Mouse (Mus musculus): ENCODE measurements around the gene Tgm1. TPM values are rescaled to one million over a fixed set of nuclear protein-coding genes. Genes with fewer than 3 reads are reported as not detected.

Gene Tgm1
- total RNA-seq, 4 experiments from 2014 or later, result 0.17 to 0.46 (median 0.30) TPM

GRCm38 (mm10) chr14:55671833-55672740, 41.6 kb downstream of the Tgm1 start, which contains the start of the genes Gmpr2 and Nedd8:
Gene Gmpr2 (plus strand): TSS chr14:55671941.
Gene Nedd8 (minus strand): TSS chr14:55672124.
- peak; percentile 94 for DNase-seq

DNA sequence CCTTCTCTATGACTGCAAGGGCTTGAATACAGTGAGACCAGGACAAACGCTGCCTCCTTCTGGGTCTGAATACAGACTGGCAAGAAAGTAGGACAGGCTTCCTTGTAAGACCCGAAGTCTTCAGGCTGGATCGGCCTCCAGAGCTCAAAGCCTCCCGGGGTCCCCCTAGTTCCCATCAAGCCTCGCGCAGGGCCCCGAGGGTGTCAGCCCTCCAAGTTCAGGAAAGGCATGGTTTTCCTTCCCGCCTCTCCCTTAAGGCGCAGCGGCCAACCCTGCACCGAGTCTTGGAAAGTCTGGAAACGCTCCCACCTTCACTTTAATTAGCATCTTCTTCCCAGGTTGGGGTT, 42.3 kb downstream of the Tgm1 start:
- no peak for DNase-seq

DNA sequence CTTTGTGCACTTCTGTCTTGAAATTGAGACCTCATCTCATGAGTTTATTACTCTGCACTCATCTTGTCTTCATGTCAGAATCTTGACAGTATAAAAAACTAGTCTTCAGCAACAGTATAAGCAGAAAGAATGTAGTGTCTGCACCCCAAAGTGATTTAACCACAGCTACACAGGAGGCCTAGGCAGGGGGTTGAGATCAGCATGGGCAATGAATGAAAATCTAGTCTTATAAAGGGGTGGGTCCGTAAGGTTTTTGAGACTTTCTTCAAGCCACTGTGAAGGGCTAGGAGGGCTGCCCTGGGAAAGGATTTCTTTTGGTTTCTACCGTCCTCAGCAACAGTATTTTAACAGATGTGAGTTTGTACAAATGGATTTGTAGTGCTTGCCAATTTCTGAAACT, 53.1 kb downstream of the Tgm1 start:
- DNase-seq, result no peak

GRCm38 (mm10) chr14:55659960-55660573, 53.7 kb downstream of the Tgm1 start, which contains the start of gene Mdp1:
Gene Mdp1 (minus strand): TSS chr14:55660508.
- DNase-seq, result peak; percentile 66

GRCm38 (mm10) chr14:55658011-55658410, 55.7 kb downstream of the Tgm1 start:
- peak; percentile 76 for DNase-seq

DNA sequence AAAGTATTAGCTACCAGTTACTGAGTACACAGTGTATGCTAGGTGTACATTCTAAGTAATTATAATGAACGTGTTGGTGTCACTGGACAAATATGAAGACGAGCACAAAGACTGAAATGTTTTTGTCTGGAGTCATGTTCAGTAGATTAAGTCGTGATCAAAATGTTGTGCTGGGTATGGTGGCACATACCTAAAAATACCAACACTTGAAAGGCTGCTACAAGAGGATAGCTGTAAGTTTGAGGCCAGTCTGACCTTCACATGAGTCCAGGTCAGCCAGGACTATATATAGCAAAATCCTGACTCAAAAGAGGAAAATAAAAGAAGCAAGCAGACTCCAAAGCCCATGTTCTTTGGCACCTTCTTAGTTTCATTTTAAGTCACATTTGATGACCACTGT, 56.8 kb downstream of the Tgm1 start:
- DNase-seq, result no peak

- no peak for DNase-seq
Observed at GRCm38 (mm10) chr14:55651528-55651927, 62.2 kb downstream of the Tgm1 start.

Other genes with a start within 250 kb of the Tgm1 start
- 10 to 100 TPM; 51.9 to 72.7 (median 66.9) TPM for gene Dhrs4, start 235.2 kb downstream of the Tgm1 start, total RNA-seq (2022)
- 10 to 100 TPM in 2 of 4 experiments, 1 to 10 TPM in 2; 5.7 to 14.0 (median 8.6) TPM for gene Carmil3, start 223.3 kb downstream of the Tgm1 start, total RNA-seq (2022)
- under 1 TPM; 0.09 to 0.35 (median 0.27) TPM for gene Cpne6, start 203.5 kb downstream of the Tgm1 start, total RNA-seq (2022)
- not detected for gene Nrl, start 188.9 kb downstream of the Tgm1 start, total RNA-seq (2022)
- gene Pck2, start 173.7 kb downstream of the Tgm1 start, total RNA-seq (2022), result 10 to 100 TPM; 36.5 to 44.6 (median 40.6) TPM
- gene Dcaf11, start 153.9 kb downstream of the Tgm1 start, total RNA-seq (2022), result 100 to 1,000 TPM; 146 to 159 (median 158) TPM
- gene A730061H03Rik, start 153.5 kb downstream of the Tgm1 start, total RNA-seq (2022), result 1 to 10 TPM in 1 of 4 experiments, under 1 TPM in 2, not detected in 1; 0.70 to 1.2 (median 0.81) TPM
- under 1 TPM; 0.74 to 0.98 (median 0.85) TPM for gene Fitm1, start 138.3 kb downstream of the Tgm1 start, total RNA-seq (2022)
- gene Psme1, start 135.8 kb downstream of the Tgm1 start, total RNA-seq (2022), result 100 to 1,000 TPM; 253 to 384 (median 292) TPM
- gene Emc9, start 128.6 kb downstream of the Tgm1 start, total RNA-seq (2022), result 10 to 100 TPM; 47.3 to 50.6 (median 49.7) TPM
- 100 to 1,000 TPM; 325 to 423 (median 363) TPM for gene Psme2, start 122.8 kb downstream of the Tgm1 start, total RNA-seq (2022)
- 10 to 100 TPM; 33.3 to 52.1 (median 39.2) TPM for gene Rnf31, start 122.2 kb downstream of the Tgm1 start, total RNA-seq (2022)
- 10 to 100 TPM; 20.2 to 28.5 (median 27.6) TPM for gene Irf9, start 110.4 kb downstream of the Tgm1 start, total RNA-seq (2022)
- 10 to 100 TPM; 12.0 to 18.1 (median 13.1) TPM for gene Rec8, start 95.9 kb downstream of the Tgm1 start, total RNA-seq (2022)
- 100 to 1,000 TPM in 3 of 4 experiments, 10 to 100 TPM in 1; 93.7 to 140 (median 111) TPM for gene Ipo4, start 78.0 kb downstream of the Tgm1 start, total RNA-seq (2022)
- 1 to 10 TPM in 2 of 4 experiments, not detected in 2; 1.5 to 1.9 TPM for gene Gm49378, start 76.0 kb downstream of the Tgm1 start, total RNA-seq (2022)
- 100 to 1,000 TPM in 2 of 4 experiments, 10 to 100 TPM in 2; 95.2 to 101 (median 98.7) TPM for gene Tm9sf1, start 70.1 kb downstream of the Tgm1 start, total RNA-seq (2022)
- gene Tssk4, start 63.7 kb downstream of the Tgm1 start, total RNA-seq (2022), result 1 to 10 TPM in 2 of 4 experiments, under 1 TPM in 2; 0.93 to 2.0 (median 1.5) TPM
- 10 to 100 TPM; 59.0 to 65.8 (median 62.3) TPM for gene Mdp1, start 53.4 kb downstream of the Tgm1 start, total RNA-seq (2022)
- gene Gmpr2, start 42.0 kb downstream of the Tgm1 start, total RNA-seq (2022), result 10 to 100 TPM; 26.3 to 36.5 (median 32.8) TPM
- 100 to 1,000 TPM; 299 to 385 (median 359) TPM for gene Nedd8, start 41.8 kb downstream of the Tgm1 start, total RNA-seq (2022)
- 10 to 100 TPM; 25.5 to 44.5 (median 34.2) TPM for gene Tinf2, start 32.1 kb downstream of the Tgm1 start, total RNA-seq (2022)
- gene Rabggta, start 8.3 kb upstream of the Tgm1 start, total RNA-seq (2022), result 10 to 100 TPM; 20.2 to 31.5 (median 26.1) TPM
- 10 to 100 TPM; 67.5 to 76.9 (median 71.0) TPM for gene Dhrs1, start 31.8 kb upstream of the Tgm1 start, total RNA-seq (2022)
- gene Nop9, start 31.8 kb upstream of the Tgm1 start, total RNA-seq (2022), result 10 to 100 TPM; 17.7 to 20.5 (median 19.1) TPM
- under 1 TPM in 2 of 4 experiments, not detected in 2; 0.31 to 0.49 TPM for gene Cideb, start 44.5 kb upstream of the Tgm1 start, total RNA-seq (2022)
- gene Ltb4r2, start 47.5 kb upstream of the Tgm1 start, total RNA-seq (2022), result under 1 TPM in 1 of 4 experiments, not detected in 3; 0.17 TPM
- gene Ltb4r1, start 52.0 kb upstream of the Tgm1 start, total RNA-seq (2022), result under 1 TPM; 0.31 to 0.75 (median 0.43) TPM
- 1 to 10 TPM; 5.2 to 9.1 (median 7.8) TPM for gene Adcy4, start 70.2 kb upstream of the Tgm1 start, total RNA-seq (2022)
- gene Ripk3, start 74.9 kb upstream of the Tgm1 start, total RNA-seq (2022), result 1 to 10 TPM; 3.0 to 6.2 (median 5.8) TPM
- 10 to 100 TPM; 23.3 to 45.1 (median 31.1) TPM for gene Nfatc4, start 109.2 kb upstream of the Tgm1 start, total RNA-seq (2022)
- 10 to 100 TPM; 14.3 to 23.2 (median 17.2) TPM for gene Nynrin, start 140.1 kb upstream of the Tgm1 start, total RNA-seq (2022)
- under 1 TPM in 3 of 4 experiments, not detected in 1; 0.05 to 0.22 (median 0.06) TPM for gene Cbln3, start 170.5 kb upstream of the Tgm1 start, total RNA-seq (2022)
- 10 to 100 TPM; 19.1 to 27.2 (median 25.1) TPM for gene Khnyn, start 171.0 kb upstream of the Tgm1 start, total RNA-seq (2022)
- 10 to 100 TPM; 65.6 to 78.4 (median 73.2) TPM for gene Sdr39u1, start 186.4 kb upstream of the Tgm1 start, total RNA-seq (2022)
- 1 to 10 TPM in 3 of 4 experiments, under 1 TPM in 1; 0.99 to 3.0 (median 1.8) TPM for gene Cma1, start 230.7 kb upstream of the Tgm1 start, total RNA-seq (2022)
- under 1 TPM in 1 of 4 experiments, not detected in 3; 0.48 TPM for gene Cma2, start 237.1 kb upstream of the Tgm1 start, total RNA-seq (2022)

All from adrenal gland, adult 8-10 months (tissue).